ENCODE assay signal across 15 mouse cellular contexts in the genomic region with DNA sequence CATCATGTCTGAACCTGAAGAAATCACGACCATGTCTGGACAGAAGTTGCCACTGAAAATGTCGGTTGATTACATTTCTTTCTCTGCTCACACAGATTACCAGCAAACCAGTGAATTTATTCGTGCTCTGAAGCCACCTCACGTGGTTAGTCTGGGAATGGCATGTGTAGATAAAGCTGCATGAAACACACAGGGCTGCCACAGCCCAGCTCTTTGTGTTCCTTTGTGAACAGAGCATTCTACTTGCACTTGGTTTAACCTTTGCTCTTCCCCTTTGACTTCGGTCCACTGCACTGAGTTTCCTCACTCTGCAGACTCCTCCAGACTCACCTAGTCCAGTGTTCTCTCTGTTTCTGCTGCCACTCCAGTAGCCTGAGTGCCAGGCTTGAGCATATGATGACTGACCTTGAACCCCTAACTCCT. TPM values are rescaled to one million over a fixed set of nuclear protein-coding genes. Genes with fewer than 3 reads are reported as not detected.
DNase-seq lines count a peak whose midpoint lies in the region; ATAC-seq and TF ChIP-seq lines count a peak whose summit lies in the region.
"Had no signal": no experiment of that assay in that cellular context is flagged by ENCODE, and none has a peak within 500 bp of the region (broad histone marks: within the 10 kb centered on the region; RNA-seq: fewer than 3 reads in every experiment).

No protein-coding gene starts in this region.

- no peaks in the 10 kb centered on the region for H3K9me3 ChIP-seq in intestine, embryonic 15.5 days
- no peaks in the 10 kb centered on the region for H3K9me3 ChIP-seq in forebrain, embryonic 13.5 days (replicated peaks)
- H3K9me3 ChIP-seq: heart, embryonic 15.5 days had no signal

- no peak for DNase-seq in Patski (ENCODE audit: low read depth, low spot score)
- DNase-seq in kidney, postnatal 14 days, result peak; percentile 75
- DNase-seq in ovary, postnatal 36 days (ENCODE audit: low spot score), result no peak
- no peak for DNase-seq in left cerebral cortex, postnatal 10 days (ENCODE audit: extremely low spot score in 1 of 2, low spot score in 2 of 2)
- DNase-seq: cerebellum, postnatal 14 days; gastrocnemius, postnatal 25 days; lung, adult 2 months; right cerebral cortex, postnatal 25 days; thymus, postnatal 36 days had no signal

- H3K27ac ChIP-seq in intestine, embryonic 15.5 days, result no peak overlapping the region
- H3K27ac ChIP-seq in forebrain, embryonic 13.5 days, result no peak overlapping the region
- H3K27ac ChIP-seq: left cerebral cortex, adult 2 months had no signal

- H3K4me2 ChIP-seq in intestine, embryonic 15.5 days (replicated peaks), result no peak overlapping the region
- H3K4me2 ChIP-seq in forebrain, embryonic 13.5 days, result no peak overlapping the region
- H3K4me2 ChIP-seq: heart, embryonic 15.5 days had no signal

- no peak overlapping the region for H3K4me3 ChIP-seq in intestine, embryonic 15.5 days (replicated peaks)
- H3K4me3 ChIP-seq in forebrain, embryonic 13.5 days, result no peak overlapping the region
- H3K4me3 ChIP-seq: heart, embryonic 15.5 days; left cerebral cortex, adult 2 months had no signal

- in situ Hi-C loops in Patski (cut with MboI; ENCODE audit: low pct_unique_long_range_greater_than_20kb), result no loop called here

- H3K27me3 ChIP-seq in Patski, result no peaks in the 10 kb centered on the region
- no peaks in the 10 kb centered on the region for H3K27me3 ChIP-seq in intestine, embryonic 15.5 days (replicated peaks)
- no peaks in the 10 kb centered on the region for H3K27me3 ChIP-seq in forebrain, embryonic 13.5 days
- H3K27me3 ChIP-seq: heart, embryonic 15.5 days had no signal

- H3K4me1 ChIP-seq in intestine, embryonic 15.5 days (replicated peaks), result 0 out of 2 replicates have a peak, but pooled peaks cover 2% of the 10 kb centered on the region
- no peaks in the 10 kb centered on the region for H3K4me1 ChIP-seq in forebrain, embryonic 13.5 days

- peak; percentile 70 for ATAC-seq in Patski
- ATAC-seq in intestine, embryonic 15.5 days, result peak; percentile 73
- ATAC-seq in megakaryocyte progenitor cell, adult 5-6 weeks (replicated peaks; ENCODE audit: poor library complexity), result peak; percentile 85
- ATAC-seq in forebrain, embryonic 13.5 days, result no peak
- ATAC-seq: forebrain, embryonic 14.5 days had no signal

- WGBS in intestine, embryonic 15.5 days, result 43% methylated on average over 5 of the region's 5 CpGs
- 90% methylated on average over 5 of the region's 5 CpGs for WGBS in forebrain, embryonic 13.5 days

- H3K9ac ChIP-seq in intestine, embryonic 15.5 days, result no peak overlapping the region
- no peak overlapping the region for H3K9ac ChIP-seq in forebrain, embryonic 13.5 days
- H3K9ac ChIP-seq: heart, embryonic 15.5 days had no signal

- CTCF ChIA-PET in Patski (lab: Charles Lee), result interaction anchor here (2.8 kb wide), 1 partner anchor 15 kb away, joined by 9 read pairs; no protein-coding TSS in a partner anchor

- peaks cover 26% of the 10 kb centered on the region for H3K36me3 ChIP-seq in intestine, embryonic 15.5 days
- H3K36me3 ChIP-seq in forebrain, embryonic 13.5 days (ENCODE audit: poor library complexity, severe bottlenecking), result peaks cover 90% of the 10 kb centered on the region

- POLR2A ChIA-PET in Patski (lab: Charles Lee), result no interaction called here

- no peak for TF ChIP-seq CTCF in Patski (IDR thresholded peaks at IDR 0.05)

- intact Hi-C loops in left cerebral cortex, postnatal 10 days (cut with DNase I), result no loop called here

RNA-seq across cellular contexts. Expression of gene Iah1, which starts 13.8 kb away (rescaled TPM):
- 88.1 TPM for polyA plus RNA-seq in Patski (2021)
- polyA plus RNA-seq in intestine, embryonic 15.5 days (2015; fragmentation: Nextera tagmentation; extraction: Ambion mirVana), result 58.8 and 63.7 TPM in 2 replicates
- total RNA-seq in megakaryocyte progenitor cell, adult 5-6 weeks (2015), result 37.2 and 40.1 TPM in 2 replicates
- 29.4 and 36.3 TPM in 2 replicates for total RNA-seq in megakaryocyte progenitor cell, adult 5-6 weeks (2017)
- total RNA-seq in left cerebral cortex, postnatal 10 days (2021), result 10 to 100 TPM; 20.8 to 23.5 TPM
- 48.2 and 50.5 TPM in 2 replicates for polyA plus RNA-seq in forebrain, embryonic 13.5 days (2015; fragmentation: Nextera tagmentation; extraction: Ambion mirVana)

RNA-seq across cellular contexts. Expression of gene Itgb1bp1, which starts 16.3 kb away (rescaled TPM):
- 62.4 TPM for polyA plus RNA-seq in Patski (2021)
- polyA plus RNA-seq in intestine, embryonic 15.5 days (2015; fragmentation: Nextera tagmentation; extraction: Ambion mirVana), result 37.6 and 46.1 TPM in 2 replicates
- 36.5 and 40.6 TPM in 2 replicates for total RNA-seq in megakaryocyte progenitor cell, adult 5-6 weeks (2015)
- total RNA-seq in megakaryocyte progenitor cell, adult 5-6 weeks (2017), result 28.4 and 32.2 TPM in 2 replicates
- 10 to 100 TPM; 36.4 to 38.8 TPM for total RNA-seq in left cerebral cortex, postnatal 10 days (2021)
- polyA plus RNA-seq in forebrain, embryonic 13.5 days (2015; fragmentation: Nextera tagmentation; extraction: Ambion mirVana), result 40.1 and 43.2 TPM in 2 replicates

RNA-seq across cellular contexts. Expression of gene Cpsf3, which starts 17.2 kb away (rescaled TPM):
- 54.8 TPM for polyA plus RNA-seq in Patski (2021)
- 106 and 107 TPM in 2 replicates for polyA plus RNA-seq in intestine, embryonic 15.5 days (2015; fragmentation: Nextera tagmentation; extraction: Ambion mirVana)
- 138 and 156 TPM in 2 replicates for total RNA-seq in megakaryocyte progenitor cell, adult 5-6 weeks (2015)
- 94.2 and 109 TPM in 2 replicates for total RNA-seq in megakaryocyte progenitor cell, adult 5-6 weeks (2017)
- 10 to 100 TPM; 48.4 to 49.3 TPM for total RNA-seq in left cerebral cortex, postnatal 10 days (2021)
- polyA plus RNA-seq in forebrain, embryonic 13.5 days (2015; fragmentation: Nextera tagmentation; extraction: Ambion mirVana), result 117 and 126 TPM in 2 replicates
